Mouse (Mus musculus): ENCODE data around the gene Tnks2.

Tnks2 gene

DNA sequence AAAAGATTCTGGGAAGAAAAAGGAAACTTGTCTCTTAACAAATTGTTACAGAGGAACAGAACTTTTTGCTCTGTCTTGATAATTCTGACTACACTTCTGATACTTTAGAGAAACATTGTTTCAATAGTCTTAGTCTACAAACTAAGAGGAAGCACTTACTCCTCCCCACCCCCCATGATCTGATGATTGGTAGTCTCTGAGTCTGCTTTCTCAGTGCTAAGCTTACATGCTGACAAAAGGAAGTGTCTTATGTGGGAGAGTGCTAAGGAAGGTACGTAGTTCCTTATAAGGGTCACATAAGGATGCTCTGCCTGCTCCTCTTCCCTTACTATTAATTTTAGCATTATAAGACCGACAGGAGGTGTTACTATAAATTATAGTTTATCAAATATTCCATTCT is 98.6 kb downstream of the Tnks2 start:
- DNase-seq (ENCODE audit: low spot score in 2 of 2), result no peak

DNA sequence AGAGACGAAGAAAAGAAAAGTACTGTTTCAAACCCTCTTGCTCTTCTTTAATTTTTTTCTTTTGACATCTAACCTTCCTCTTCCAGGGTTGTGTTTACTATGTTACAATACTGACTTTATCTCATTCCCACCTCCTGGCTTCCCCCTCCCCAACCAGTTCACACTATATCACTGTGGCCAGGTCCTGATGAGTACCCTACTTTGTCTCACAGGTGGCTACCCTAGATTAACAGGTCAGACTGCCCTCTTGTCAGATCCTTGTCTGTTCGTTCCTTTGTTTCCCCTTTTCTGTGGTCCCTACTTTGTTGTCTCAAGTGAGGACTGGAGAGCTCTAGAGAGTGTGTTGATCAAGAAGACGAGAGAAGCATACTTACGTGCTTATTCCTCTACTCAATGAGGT is 102.3 kb downstream of the Tnks2 start:
- no peak for DNase-seq (ENCODE audit: low spot score in 2 of 2)

DNA sequence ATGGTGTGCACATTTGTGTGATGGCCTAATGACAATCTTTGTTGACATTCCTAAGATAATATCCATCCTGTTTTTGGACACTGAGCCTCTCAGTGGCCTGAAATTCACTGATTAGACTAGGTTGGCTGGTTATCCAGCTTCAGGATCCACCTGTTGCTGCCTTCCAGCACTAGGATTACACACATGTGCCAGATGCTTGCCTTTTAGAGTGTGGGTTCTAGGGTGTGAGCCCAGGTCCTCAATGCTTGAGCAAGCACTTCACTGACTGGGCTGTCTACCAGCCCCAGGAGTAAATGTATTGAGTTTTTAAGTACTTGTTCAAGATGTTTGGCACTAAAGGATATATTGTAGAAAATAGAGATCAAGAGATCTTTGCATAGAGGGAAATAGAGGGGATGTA is 104.0 kb downstream of the Tnks2 start:
- DNase-seq (ENCODE audit: low spot score in 2 of 2), result no peak

DNA sequence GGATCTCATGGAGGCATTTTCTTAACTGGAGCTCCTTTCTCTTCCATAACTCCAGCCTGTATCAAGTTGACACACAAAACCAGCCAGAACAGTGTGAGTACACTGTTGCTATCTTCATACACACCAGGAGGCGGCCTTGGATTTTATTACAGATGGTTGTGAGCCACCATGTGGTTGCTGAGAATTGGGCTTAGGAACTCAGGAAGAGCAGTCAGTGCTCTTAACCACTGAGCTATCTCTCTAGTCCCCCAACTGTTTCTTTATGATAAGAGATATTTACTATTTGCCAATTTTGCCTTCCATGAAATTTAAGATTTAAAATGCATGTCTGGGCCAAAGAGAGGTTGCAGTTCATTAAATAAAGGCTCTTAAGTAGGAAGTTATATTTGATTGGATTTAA is 106.0 kb downstream of the Tnks2 start:
- no peak for DNase-seq (ENCODE audit: low spot score in 2 of 2)
